Mouse (Mus musculus) C2C12 (cell line): Measurements from ENCODE around the gene Zfp941.

Source experiments
- CEBPB ChIP-seq: IDR thresholded peaks from one replicate; pipeline ENCODE4 v1.6.1; 2011; ENCODE audit warnings: low read depth, mild to moderate bottlenecking, control low read depth, moderate library complexity
- CTCF ChIP-seq: IDR thresholded peaks from one replicate; pipeline ENCODE4 v1.5.1; 2011; ENCODE audit not compliant: control insufficient read depth, insufficient read depth, insufficient read length
- FOSL1 ChIP-seq: IDR thresholded peaks from one replicate; pipeline ENCODE4 v1.8.0; 2011; ENCODE audit warnings: mild to moderate bottlenecking, low read length; ENCODE audit not compliant: poor library complexity, insufficient read depth, severe bottlenecking
- MAX ChIP-seq: IDR thresholded peaks from one replicate; pipeline ENCODE4 v1.6.1; 2011; ENCODE audit warnings: mild to moderate bottlenecking, control low read depth
- MYOD1 ChIP-seq: IDR thresholded peaks from one replicate; pipeline ENCODE4 v1.6.1; 2011; ENCODE audit warnings: low read depth; ENCODE audit not compliant: control insufficient read depth, insufficient read length
- MYOG ChIP-seq: IDR thresholded peaks from one replicate; pipeline ENCODE4 v1.6.1; 2011; ENCODE audit not compliant: control insufficient read depth, insufficient read length; ENCODE audit errors: extremely low read depth
- USF1 ChIP-seq: IDR thresholded peaks from one replicate; pipeline ENCODE4 v1.6.1; 2011; ENCODE audit warnings: low read depth, mild to moderate bottlenecking, control low read depth, moderate library complexity

DNA sequence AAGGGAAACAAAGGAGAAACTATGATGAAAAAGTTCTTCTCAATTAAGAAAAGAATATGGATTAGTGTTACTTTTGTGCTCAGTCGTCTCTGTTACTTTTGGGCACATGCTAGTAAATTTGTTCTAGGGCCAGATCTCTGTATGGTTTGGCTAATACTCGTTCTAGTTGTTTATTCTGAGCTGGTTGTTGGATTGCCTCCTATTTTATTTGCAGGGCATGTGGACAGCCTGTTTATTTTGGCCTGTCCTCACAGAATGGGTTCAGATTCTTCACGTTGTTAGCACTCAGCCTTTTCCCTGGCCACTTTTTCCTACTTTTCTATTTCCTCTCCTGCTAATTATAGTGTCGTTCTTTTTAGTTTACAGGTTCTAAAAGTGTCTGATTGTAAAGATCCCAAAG lies 28.4 kb downstream of the Zfp941 start:
- no peak for TF ChIP-seq CTCF
- TF ChIP-seq USF1, result no peak
- no peak for TF ChIP-seq MYOG
- TF ChIP-seq CEBPB, result no peak
- no peak for TF ChIP-seq MYOD1
- no peak for TF ChIP-seq MAX
- no peak for TF ChIP-seq FOSL1
